Mouse (Mus musculus) liver, postnatal 0 days (tissue): ENCODE results near the gene AI837181. TPM values are rescaled to one million over a fixed set of nuclear protein-coding genes. Genes with fewer than 3 reads are reported as not detected.

ENCODE experiments used
- ATAC-seq: fragments of 200-750 bp; cut with Nextera tagmentation; 2 replicates; pipeline ENCODE4 v1.8.0; 2017; ENCODE audit warnings: mild to moderate bottlenecking, moderate library complexity
- DNase-seq: peaks from one replicate; pipeline ENCODE4 v3.0.0-alpha.2; 2016
- H3K27ac ChIP-seq: fragments of 300-500 bp; sonication (generic); 2 replicates; pipeline ENCODE4 v1.5.1; 2014; ENCODE audit warnings: antibody characterized with exemption, moderate library complexity, mild to moderate bottlenecking, low read depth
- H3K27me3 ChIP-seq: fragments of 300-500 bp; sonication (generic); 2 replicates; pipeline ENCODE4 v1.6.1; 2014; ENCODE audit warnings: low read length, control low read depth, mixed read lengths; ENCODE audit not compliant: insufficient read depth
- H3K36me3 ChIP-seq: fragments of 300-500 bp; sonication (generic); replicated peaks from 2 replicates; pipeline ENCODE4 v1.6.1; 2014; ENCODE audit warnings: mild to moderate bottlenecking, control low read depth, low read length, moderate library complexity, mixed read lengths; ENCODE audit not compliant: insufficient read depth
- H3K4me1 ChIP-seq: fragments of 300-500 bp; sonication (generic); 2 replicates; pipeline ENCODE4 v1.6.1; 2014; ENCODE audit warnings: antibody characterized with exemption, mild to moderate bottlenecking, control low read depth; ENCODE audit not compliant: insufficient read depth
- H3K4me2 ChIP-seq: fragments of 300-500 bp; sonication (generic); 2 replicates; pipeline ENCODE4 v1.6.1; 2014; ENCODE audit warnings: low read depth, mild to moderate bottlenecking, low read length, moderate library complexity, mixed read lengths
- H3K4me3 ChIP-seq: fragments of 300-500 bp; sonication (generic); 2 replicates; pipeline ENCODE4 v1.5.1; 2014; ENCODE audit warnings: low read depth, low read length
- H3K9ac ChIP-seq: fragments of 300-500 bp; sonication (generic); replicated peaks from 2 replicates; pipeline ENCODE4 v1.6.1; 2014; ENCODE audit warnings: mild to moderate bottlenecking, moderate library complexity
- H3K9me3 ChIP-seq: fragments of 300-500 bp; sonication (generic); 2 replicates; pipeline ENCODE4 v1.6.1; 2016; ENCODE audit warnings: mild to moderate bottlenecking, control low read depth, low read length, mixed read lengths
- CTCF ChIP-seq: sonication (generic); IDR thresholded peaks from 2 replicates; pipeline ENCODE4 v1.5.1; 2016; ENCODE audit warnings: antibody characterized with exemption, low read depth
- EP300 ChIP-seq: IDR thresholded peaks from 2 replicates; pipeline ENCODE4 v1.6.1; 2016; ENCODE audit warnings: antibody characterized with exemption, low read depth, mild to moderate bottlenecking
- WGBS: fragments of 180-500 bp; shearing (Covaris S2); extraction: QIAGEN DNeasy Blood & Tissue Kit; methylation state at CpG from one replicate; pipeline ENCODE4 v1.1.7; 2014; ENCODE audit not compliant: insufficient replicate concordance; 5-methylcytosine and 5-hydroxymethylcytosine counted together
- polyA plus RNA-seq: library from polyadenylated mRNA; unstranded; fragments of >200 nt; fragmentation: Nextera tagmentation; extraction: Ambion mirVana; gene quantifications from 2 replicates; pipeline ENCODE4 v1.2.1, GENCODE M21; 2015

Gene AI837181
- polyA plus RNA-seq, 1 experiment from 2014 or later, result 15.8 TPM

- Histone ChIP-seq H3K27me3 (no peaks in the 10 kb centered on the region), H3K4me3 (no peak overlapping the region), H3K36me3 (peaks cover 22% of the 10 kb centered on the region), H3K27ac (no peak overlapping the region), H3K9ac (no peak overlapping the region), H3K4me1 (peaks cover 22% of the 10 kb centered on the region), H3K9me3 (no peaks in the 10 kb centered on the region), H3K4me2 (peak overlapping the region; percentile 97; the same call in 1 of the 2 replicates)
- TF ChIP-seq EP300 (no peak), CTCF (no peak)
- WGBS, result 83% methylated on average over 13 of the region's 13 CpGs
- ATAC-seq (no peak), DNase-seq (no peak)
Observed at GRCm38 (mm10) chr19:5426640-5427290, 1.8 kb downstream of the AI837181 start.

- Histone ChIP-seq H3K36me3 (peaks cover 8% of the 10 kb centered on the region), H3K4me1 (peaks cover 22% of the 10 kb centered on the region), H3K9ac (no peak overlapping the region), H3K27me3 (no peaks in the 10 kb centered on the region), H3K27ac (no peak overlapping the region), H3K4me2 (no peak overlapping the region), H3K4me3 (no peak overlapping the region), H3K9me3 (no peaks in the 10 kb centered on the region)
- ATAC-seq (no peak), DNase-seq (peak; percentile 33)
- 83% methylated on average over 2 of the region's 2 CpGs for WGBS
- no peak for TF ChIP-seq EP300
- peak; percentile 68 for TF ChIP-seq CTCF
Observed at GRCm38 (mm10) chr19:5428083-5428482, 3.1 kb downstream of the AI837181 start.

GRCm38 (mm10) chr19:5429219-5429618 lies 4.3 kb downstream of the AI837181 start:
- H3K27ac ChIP-seq, result no peak overlapping the region
- no peak overlapping the region for H3K4me2 ChIP-seq
- H3K27me3 ChIP-seq, result no peaks in the 10 kb centered on the region
- H3K9ac ChIP-seq, result no peak overlapping the region
- H3K36me3 ChIP-seq, result peaks cover 8% of the 10 kb centered on the region; the same call in 1 of the 2 replicates
- no peak overlapping the region for H3K4me3 ChIP-seq
- TF ChIP-seq EP300 (no peak), CTCF (no peak)
- ATAC-seq, result no peak
- WGBS, result 84% methylated on average over 4 of the region's 4 CpGs
- H3K4me1 ChIP-seq, result peaks cover 21% of the 10 kb centered on the region
- DNase-seq, result no peak
- no peaks in the 10 kb centered on the region for H3K9me3 ChIP-seq

GRCm38 (mm10) chr19:5429806-5430205 lies 4.9 kb downstream of the AI837181 start:
- DNase-seq, result no peak

GRCm38 (mm10) chr19:5430408-5430807 lies 5.5 kb downstream of the AI837181 start:
- H3K27me3 ChIP-seq, result no peaks in the 10 kb centered on the region
- 76% methylated on average over 1 of the region's 1 CpGs for WGBS
- H3K4me2 ChIP-seq, result no peak overlapping the region
- H3K27ac ChIP-seq, result no peak overlapping the region
- H3K4me3 ChIP-seq, result no peak overlapping the region
- H3K36me3 ChIP-seq, result peaks cover 8% of the 10 kb centered on the region; the same call in 1 of the 2 replicates
- TF ChIP-seq EP300, result no peak
- TF ChIP-seq CTCF, result no peak
- no peaks in the 10 kb centered on the region for H3K9me3 ChIP-seq
- H3K9ac ChIP-seq, result no peak overlapping the region
- ATAC-seq (no peak), DNase-seq (no peak)
- peaks cover 21% of the 10 kb centered on the region for H3K4me1 ChIP-seq

More at GRCm38 (mm10) chr19:5429806-5430205, 4.9 kb downstream of the AI837181 start:
- Histone ChIP-seq H3K27ac (no peak overlapping the region), H3K27me3 (no peaks in the 10 kb centered on the region), H3K9me3 (no peaks in the 10 kb centered on the region), H3K4me2 (no peak overlapping the region), H3K36me3 (peaks cover 8% of the 10 kb centered on the region; the same call in 1 of the 2 replicates), H3K4me3 (no peak overlapping the region), H3K4me1 (peaks cover 21% of the 10 kb centered on the region), H3K9ac (no peak overlapping the region)
- 65% methylated on average over 8 of the region's 8 CpGs for WGBS
- TF ChIP-seq EP300 (no peak), CTCF (no peak)
- no peak for ATAC-seq

GRCm38 (mm10) chr19:5431911-5432464 lies 7.0 kb downstream of the AI837181 start:
- TF ChIP-seq EP300 (no peak), CTCF (no peak)
- Histone ChIP-seq H3K27me3 (no peaks in the 10 kb centered on the region), H3K36me3 (peaks cover under 1% of the 10 kb centered on the region; the same call in 1 of the 2 replicates), H3K9me3 (no peaks in the 10 kb centered on the region), H3K4me3 (no peak overlapping the region), H3K9ac (no peak overlapping the region), H3K4me2 (no peak overlapping the region), H3K4me1 (peaks cover 12% of the 10 kb centered on the region), H3K27ac (no peak overlapping the region)
- no peak for ATAC-seq
- DNase-seq, result no peak
- WGBS, result 76% methylated on average over 4 of the region's 4 CpGs
